30 mouse cellular contexts compared by ENCODE assay signal in genomic region chr1:151810628-151811421, GRCm38 (mm10). TPM values are rescaled to one million over a fixed set of nuclear protein-coding genes. Genes with fewer than 3 reads are reported as not detected.
DNase-seq lines count a peak whose midpoint lies in the region; ATAC-seq lines count a peak whose summit lies in the region.
"Had no signal": no experiment of that assay in that cellular context is flagged by ENCODE, and none has a peak within 500 bp of the region (broad histone marks: within the 10 kb centered on the region; RNA-seq: fewer than 3 reads in every experiment).

No protein-coding gene starts in this region.

- 61% methylated on average over 7 of the region's 7 CpGs for WGBS in hindbrain, embryonic 10.5 days
- 57% methylated on average over 7 of the region's 7 CpGs for WGBS in hindbrain, embryonic 12.5 days
- 65% methylated on average over 7 of the region's 7 CpGs for WGBS in midbrain, embryonic 15.5 days
- WGBS in midbrain, embryonic 11.5 days: 74% methylated on average over 7 of the region's 7 CpGs

- H3K27ac ChIP-seq in hindbrain, embryonic 10.5 days: no peak overlapping the region
- H3K27ac ChIP-seq in hindbrain, embryonic 12.5 days: no peak overlapping the region
- 0 out of 2 replicates have a peak overlapping the region, but pooled peaks have one; percentile 17 for H3K27ac ChIP-seq in midbrain, embryonic 15.5 days
- H3K27ac ChIP-seq in midbrain, embryonic 11.5 days (ENCODE audit: low read depth, low read length): no peak overlapping the region
- H3K27ac ChIP-seq: embryonic facial prominence, embryonic 10.5 days; embryonic facial prominence, embryonic 15.5 days; heart, embryonic 10.5 days; heart, embryonic 15.5 days; hindbrain, embryonic 14.5 days; liver, embryonic 14.5 days; macrophage; neural tube, embryonic 15.5 days had no signal

- H3K4me3 ChIP-seq in hindbrain, embryonic 10.5 days: no peak overlapping the region
- H3K4me3 ChIP-seq in hindbrain, embryonic 12.5 days: no peak overlapping the region
- H3K4me3 ChIP-seq in midbrain, embryonic 15.5 days: no peak overlapping the region
- H3K4me3 ChIP-seq in midbrain, embryonic 11.5 days (ENCODE audit: low read depth, low read length): no peak overlapping the region
- H3K4me3 ChIP-seq: embryonic facial prominence, embryonic 10.5 days; embryonic facial prominence, embryonic 15.5 days; heart, embryonic 10.5 days; heart, embryonic 15.5 days; neural tube, embryonic 15.5 days had no signal

- H3K9ac ChIP-seq in hindbrain, embryonic 12.5 days: no peak overlapping the region
- H3K9ac ChIP-seq in midbrain, embryonic 15.5 days: no peak overlapping the region
- no peak overlapping the region for H3K9ac ChIP-seq in midbrain, embryonic 11.5 days (ENCODE audit: low read length)
- H3K9ac ChIP-seq: embryonic facial prominence, embryonic 15.5 days; heart, embryonic 15.5 days; hindbrain, embryonic 14.5 days; liver, embryonic 14.5 days; neural tube, embryonic 15.5 days had no signal

- peaks cover 66% of the 10 kb centered on the region for H3K36me3 ChIP-seq in hindbrain, embryonic 10.5 days
- peaks cover 35% of the 10 kb centered on the region for H3K36me3 ChIP-seq in hindbrain, embryonic 12.5 days
- peaks cover 17% of the 10 kb centered on the region for H3K36me3 ChIP-seq in midbrain, embryonic 15.5 days (replicated peaks)
- H3K36me3 ChIP-seq in midbrain, embryonic 11.5 days (ENCODE audit: control insufficient read depth, insufficient read depth, low read length): peaks cover 3% of the 10 kb centered on the region

- H3K4me1 ChIP-seq in hindbrain, embryonic 10.5 days (replicated peaks): peaks cover 7% of the 10 kb centered on the region
- 0 out of 2 replicates have a peak, but pooled peaks cover 3% of the 10 kb centered on the region for H3K4me1 ChIP-seq in hindbrain, embryonic 12.5 days
- H3K4me1 ChIP-seq in midbrain, embryonic 15.5 days: no peaks in the 10 kb centered on the region
- H3K4me1 ChIP-seq in midbrain, embryonic 11.5 days (ENCODE audit: control insufficient read depth, insufficient read depth, low read length): no peaks in the 10 kb centered on the region
- H3K4me1 ChIP-seq: embryonic facial prominence, embryonic 15.5 days; heart, embryonic 10.5 days; heart, embryonic 15.5 days; neural tube, embryonic 15.5 days had no signal

- no peaks in the 10 kb centered on the region for H3K9me3 ChIP-seq in hindbrain, embryonic 10.5 days
- no peaks in the 10 kb centered on the region for H3K9me3 ChIP-seq in hindbrain, embryonic 12.5 days (replicated peaks)
- no peaks in the 10 kb centered on the region for H3K9me3 ChIP-seq in midbrain, embryonic 15.5 days
- H3K9me3 ChIP-seq in midbrain, embryonic 11.5 days (ENCODE audit: control insufficient read depth, low read length): no peaks in the 10 kb centered on the region
- H3K9me3 ChIP-seq: embryonic facial prominence, embryonic 10.5 days; embryonic facial prominence, embryonic 15.5 days; heart, embryonic 10.5 days; heart, embryonic 15.5 days; neural tube, embryonic 15.5 days had no signal

- no peaks in the 10 kb centered on the region for H3K27me3 ChIP-seq in hindbrain, embryonic 10.5 days (ENCODE audit: insufficient read depth, poor library complexity, severe bottlenecking)
- H3K27me3 ChIP-seq in hindbrain, embryonic 12.5 days: no peaks in the 10 kb centered on the region
- no peaks in the 10 kb centered on the region for H3K27me3 ChIP-seq in midbrain, embryonic 15.5 days (replicated peaks)
- no peaks in the 10 kb centered on the region for H3K27me3 ChIP-seq in midbrain, embryonic 11.5 days (ENCODE audit: control insufficient read depth, insufficient read depth, low read length)
- H3K27me3 ChIP-seq: CH12.LX; embryonic facial prominence, embryonic 15.5 days; heart, embryonic 15.5 days; neural tube, embryonic 15.5 days had no signal

- H3K4me2 ChIP-seq in hindbrain, embryonic 12.5 days (replicated peaks): no peak overlapping the region
- H3K4me2 ChIP-seq in midbrain, embryonic 15.5 days: no peak overlapping the region
- no peak overlapping the region for H3K4me2 ChIP-seq in midbrain, embryonic 11.5 days
- H3K4me2 ChIP-seq: embryonic facial prominence, embryonic 15.5 days; heart, embryonic 15.5 days; hindbrain, embryonic 14.5 days; neural tube, embryonic 15.5 days had no signal

- peak; percentile 56 for DNase-seq in embryo, embryonic 10 days (ENCODE audit: low spot score)
- DNase-seq in embryo, embryonic 11 days: no peak
- DNase-seq in hindbrain, embryonic 10.5 days (ENCODE audit: low spot score): peak; percentile 44
- no peak for DNase-seq in midbrain, embryonic 11.5 days (ENCODE audit: low spot score, missing footprints)
- DNase-seq in kidney, postnatal 36 days: no peak
- DNase-seq: adrenal gland, adult 2 months; adrenal gland, postnatal 36 days; gastrocnemius, postnatal 25 days; kidney, adult 2 months; kidney, postnatal 4 days; layer of hippocampus, postnatal 36 days; left cerebral cortex, postnatal 4 days; lung, adult 2 months; lung, postnatal 10 days; right cerebral cortex, adult 18-20 months; spleen, adult 18-20 months; thymus, postnatal 14 days had no signal

- no peak for ATAC-seq in hindbrain, embryonic 12.5 days (ENCODE audit: low FRiP score)
- ATAC-seq in midbrain, embryonic 15.5 days (replicated peaks): peak; percentile 76
- no peak for ATAC-seq in midbrain, embryonic 11.5 days (ENCODE audit: low FRiP score)
- ATAC-seq: activated CD4-positive, CD25-positive, alpha-beta regulatory T cell, adult 4 months; inflammation-experienced regulatory T-cells, adult 6 months had no signal

RNA-seq across cellular contexts. Expression of gene Edem3, which starts 55.7 kb away (rescaled TPM):
- 12.9 and 17.3 TPM in 2 replicates for polyA plus RNA-seq in hindbrain, embryonic 10.5 days (2016; fragmentation: Nextera tagmentation; extraction: Ambion mirVana)
- 30.2 and 34.3 TPM in 2 replicates for polyA plus RNA-seq in hindbrain, embryonic 12.5 days (2016; fragmentation: Nextera tagmentation; extraction: Ambion mirVana)
- 20.3 and 22.3 TPM in 2 replicates for polyA plus RNA-seq in midbrain, embryonic 15.5 days (2015; fragmentation: Nextera tagmentation; extraction: Ambion mirVana)
- 22.0 and 25.8 TPM in 2 replicates for polyA plus RNA-seq in midbrain, embryonic 11.5 days (2014; fragmentation: Nextera tagmentation; extraction: Ambion mirVana)

Comparison
In these comparisons a context has a peak if more than half of its experiments do, and no peak if none do; other contexts are left out.
1. DNase-seq: peak in embryo, embryonic 10 days (single experiment) and hindbrain, embryonic 10.5 days (single experiment); none in embryo, embryonic 11 days (single experiment), midbrain, embryonic 11.5 days (single experiment) and kidney, postnatal 36 days (0 of 2).